Mouse (Mus musculus) brain, adult 2 months (tissue): ENCODE results near the gene Stat2.
A peak's percentile ranks its signal among the peaks of the same experiment; 100 is the strongest.
"Not testable (repeated sequence)": the region's sequence is repeated elsewhere in the genome, so short reads cannot be mapped to it uniquely, and the experiment has no call there.

Source experiments
- DNase-seq: peaks from one replicate; pipeline ENCODE4 v3.0.0; 2011; ENCODE audit warnings: low read depth, low spot score

Stat2 gene

DNA sequence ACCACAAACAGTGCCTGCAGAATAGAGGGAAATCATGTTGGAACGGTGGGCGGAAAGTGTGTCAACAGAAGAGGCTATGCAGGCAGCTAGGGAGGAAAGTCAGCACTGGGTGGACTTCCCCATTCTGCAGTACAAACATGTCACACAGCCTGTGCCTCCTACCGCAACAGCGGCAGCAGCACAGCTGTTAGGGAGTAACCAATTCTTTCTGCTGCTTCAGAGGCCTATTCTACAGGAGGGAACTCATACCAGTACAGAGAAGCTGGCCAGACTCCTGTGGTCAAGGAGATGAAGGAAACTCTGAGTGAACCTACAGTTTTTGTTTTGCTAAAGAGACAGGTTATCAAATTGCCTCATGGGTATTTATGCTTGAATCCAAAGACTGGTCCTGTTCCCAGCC, 11.4 kb upstream of the Stat2 start:
- peak; percentile 44 for DNase-seq

- DNase-seq = no peak
Observed at GRCm38 (mm10) chr10:128259946-128260345, 10.4 kb upstream of the Stat2 start.

- DNase-seq = not testable (repeated sequence)
Observed at GRCm38 (mm10) chr10:128260376-128260775, 10.0 kb upstream of the Stat2 start.

GRCm38 (mm10) chr10:128262300-128262699, 8.1 kb upstream of the Stat2 start:
- DNase-seq = no peak

DNA sequence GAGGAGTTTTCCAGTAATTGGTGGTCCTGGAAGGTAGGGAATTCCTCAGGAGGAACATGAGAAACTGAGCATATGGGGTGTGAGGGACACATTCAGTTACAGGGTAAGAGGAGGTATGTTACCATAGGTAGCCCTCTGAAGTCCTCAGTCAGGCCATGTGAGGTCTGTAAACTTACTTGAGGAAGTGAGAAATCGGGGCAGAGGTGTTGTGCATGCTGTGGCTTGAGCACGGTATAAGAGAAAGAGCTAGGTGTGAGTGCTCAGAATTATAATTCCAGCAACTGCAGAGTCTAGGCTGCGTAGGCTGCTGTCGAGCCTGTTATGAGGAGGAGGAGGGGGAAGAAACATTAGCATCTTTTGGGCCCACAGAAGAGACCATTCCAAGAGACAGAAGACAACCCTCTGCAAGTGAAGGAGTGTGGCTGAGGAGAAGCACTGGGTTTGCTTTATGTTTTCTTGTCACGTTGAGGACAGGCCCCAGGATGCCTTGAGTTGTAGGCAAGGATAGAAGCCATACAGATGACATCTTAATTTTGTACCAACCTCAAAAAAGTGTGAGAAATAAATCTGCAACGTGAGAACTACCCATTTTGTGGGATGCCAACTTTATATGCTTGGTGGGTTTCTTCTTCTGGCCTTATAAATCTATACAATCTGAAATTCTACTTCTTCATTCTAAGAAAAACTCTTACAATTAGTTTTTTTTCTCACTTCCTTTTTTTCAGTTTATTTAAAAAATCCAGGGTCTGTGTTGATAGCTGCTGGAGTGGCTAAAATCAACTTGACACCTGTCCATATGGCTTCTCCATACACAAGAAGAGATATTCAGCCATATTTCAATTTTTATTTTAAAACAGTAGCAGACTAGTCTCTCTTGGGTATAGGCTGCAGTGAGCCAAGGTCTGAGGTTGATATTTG, 6.7 kb upstream of the Stat2 start:
- peak; percentile 33 for DNase-seq

DNA sequence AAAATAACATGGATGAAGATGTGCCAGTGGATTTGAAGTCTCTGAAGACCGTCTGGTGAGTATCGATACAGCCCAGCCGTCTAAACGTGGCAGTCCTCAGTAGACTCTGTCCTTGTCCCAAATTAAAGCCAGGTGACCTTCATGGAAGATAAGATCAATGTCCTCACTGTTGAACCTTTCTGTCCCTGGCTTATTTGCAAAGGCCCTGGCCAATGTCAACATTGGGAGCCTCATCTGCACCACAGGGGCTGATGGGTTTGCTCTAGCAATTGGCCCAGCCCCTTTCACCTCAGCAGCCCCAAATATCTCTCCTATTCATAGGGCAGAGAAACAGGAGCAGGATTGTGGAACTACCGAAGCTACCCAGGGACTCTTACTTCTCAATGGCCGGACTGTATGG, 2.0 kb upstream of the Stat2 start, which contains the start of gene Apof:
Apof (plus strand) TSS at position 301 of the 400 bp plus-strand sequence.
- no peak for DNase-seq

DNA sequence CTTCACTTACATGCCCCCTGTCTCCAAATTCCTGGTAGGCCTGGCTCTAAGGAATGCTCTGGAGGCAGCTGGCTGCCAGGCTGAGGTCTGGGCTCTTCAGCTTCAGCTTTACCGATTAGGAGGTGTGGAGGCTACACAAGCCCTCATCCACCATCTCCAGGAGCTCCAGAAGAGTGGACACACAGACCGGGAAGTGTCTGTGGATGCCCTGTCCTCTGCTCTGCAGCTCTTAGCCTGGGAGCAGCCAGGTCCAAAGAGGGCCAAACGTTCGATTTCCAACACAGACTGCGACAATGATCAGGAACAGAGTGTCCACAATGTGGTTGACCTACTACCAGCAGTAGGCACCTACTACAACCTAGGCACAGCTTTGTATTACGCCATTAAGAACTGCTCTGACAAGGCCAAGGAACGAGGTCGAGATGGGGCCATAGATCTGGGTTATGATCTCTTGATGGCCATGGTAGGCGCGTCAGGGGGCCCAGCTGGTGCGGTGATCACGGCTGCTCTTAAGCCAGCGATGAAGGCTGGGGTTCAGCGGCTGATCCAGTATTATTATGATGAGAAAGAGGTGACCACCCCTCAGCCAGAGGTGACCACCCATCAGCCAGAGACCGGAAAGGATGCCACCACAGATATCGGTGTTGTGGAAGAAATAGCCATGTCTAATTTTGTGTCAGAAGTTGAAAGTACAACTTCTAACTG, 1.0 kb upstream of the Stat2 start:
- no peak for DNase-seq

DNA sequence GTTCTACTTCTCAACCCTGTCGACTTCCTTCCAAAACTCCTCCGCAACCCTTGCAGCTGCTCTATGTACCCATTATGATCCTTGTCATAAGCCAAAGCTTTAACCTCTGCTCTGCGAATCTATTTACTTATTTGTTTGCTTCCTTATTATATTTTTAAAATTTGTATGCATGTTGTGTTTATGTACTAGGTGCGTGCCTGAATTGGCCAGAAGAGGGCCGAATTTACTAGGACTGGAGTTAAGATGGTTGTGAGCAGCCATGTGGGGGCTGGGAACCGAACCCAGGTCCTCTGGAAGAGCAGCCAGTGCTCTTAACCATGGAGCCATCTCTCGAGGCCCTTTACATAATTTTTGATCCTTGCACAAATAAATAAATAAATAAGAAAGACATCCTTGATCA, 507 bp downstream of the Stat2 start:
- no peak for DNase-seq

DNA sequence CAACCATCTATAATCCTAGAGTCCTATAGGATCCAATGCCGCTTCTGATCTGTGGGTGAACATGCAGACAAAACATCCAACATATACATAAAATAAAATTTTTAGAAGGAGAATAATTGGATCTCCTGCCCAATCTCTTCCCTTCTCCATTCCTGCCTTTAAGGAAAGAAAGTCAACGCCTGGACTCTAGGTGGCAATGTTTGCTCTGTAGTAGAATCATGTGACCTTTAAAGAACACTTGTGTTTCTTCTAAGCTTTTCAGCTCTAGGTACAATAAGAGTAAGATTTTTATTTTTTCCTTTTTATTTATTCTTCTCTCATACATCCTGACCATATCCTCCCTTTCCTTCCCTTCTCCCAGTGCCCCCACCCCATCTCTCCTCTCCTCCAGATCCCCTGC, 1.5 kb downstream of the Stat2 start:
- DNase-seq = peak; percentile 57

DNA sequence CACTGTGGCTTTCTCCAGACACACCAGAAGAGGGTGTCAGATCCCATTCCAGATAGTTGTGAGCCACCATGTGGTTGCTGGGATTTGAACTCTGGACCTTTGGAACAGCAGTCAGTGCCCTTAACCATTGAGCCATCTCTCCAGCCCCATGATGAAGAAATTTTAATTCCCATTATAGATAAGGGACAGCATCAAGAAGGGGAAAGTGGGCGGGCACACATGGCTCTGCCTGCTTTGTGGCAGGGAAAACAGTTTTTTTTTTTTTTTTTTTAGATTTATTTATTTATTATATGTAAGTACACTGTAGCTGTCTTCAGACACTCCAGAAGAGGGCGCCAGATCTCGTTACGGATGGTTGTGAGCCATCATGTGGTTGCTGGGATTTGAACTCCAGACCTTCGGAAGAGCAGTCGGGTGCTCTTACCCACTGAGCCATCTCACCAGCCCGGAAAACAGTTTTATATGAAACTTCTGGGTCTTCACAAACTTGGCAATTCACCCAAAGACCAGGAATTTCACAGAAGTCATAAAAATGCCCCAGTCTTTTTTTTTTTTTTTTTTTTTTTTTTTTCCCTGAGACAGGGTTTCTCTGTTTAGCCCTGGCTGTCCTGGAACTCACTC, 2.6 kb downstream of the Stat2 start:
- DNase-seq = not testable (repeated sequence)

DNA sequence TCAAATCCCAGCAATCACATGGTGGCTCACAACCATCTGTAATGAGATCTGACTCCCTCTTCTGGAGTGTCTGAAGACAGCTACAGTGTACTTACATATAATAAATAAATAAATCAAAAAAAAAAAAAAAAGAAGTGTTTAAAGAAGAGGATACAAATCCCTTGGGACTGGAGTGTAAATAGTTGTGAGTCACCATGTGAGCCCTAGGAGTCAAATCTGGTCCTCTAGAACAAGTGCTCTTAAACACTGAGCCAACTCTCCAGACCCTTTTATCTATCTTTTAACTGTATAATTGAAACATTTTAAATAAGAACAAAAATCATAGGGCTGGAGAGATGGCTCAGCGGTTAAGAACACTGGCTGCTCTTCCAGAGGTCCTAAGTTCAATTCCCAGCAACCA, 5.0 kb downstream of the Stat2 start:
- not testable (repeated sequence) for DNase-seq

GRCm38 (mm10) chr10:128278158-128278557, 7.8 kb downstream of the Stat2 start:
- no peak for DNase-seq

DNA sequence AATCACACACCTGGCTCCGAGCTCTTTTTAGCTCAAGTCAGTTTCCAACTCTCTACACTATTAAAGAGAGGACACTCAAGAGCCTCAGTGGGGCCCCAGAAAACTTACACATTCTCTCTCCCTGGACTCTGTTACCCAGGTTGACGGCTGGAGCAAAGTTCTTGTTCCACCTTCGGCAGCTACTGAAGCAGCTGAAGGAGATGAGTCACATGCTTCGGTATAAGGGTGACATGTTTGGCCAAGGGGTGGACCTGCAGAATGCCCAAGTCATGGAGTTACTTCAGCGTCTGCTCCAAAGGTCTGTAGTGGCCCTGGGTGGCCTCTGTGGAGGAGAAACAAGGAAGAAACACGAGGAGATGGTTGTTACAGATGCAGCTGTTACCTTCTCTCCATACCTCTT, 10.6 kb downstream of the Stat2 start:
- no peak for DNase-seq

DNA sequence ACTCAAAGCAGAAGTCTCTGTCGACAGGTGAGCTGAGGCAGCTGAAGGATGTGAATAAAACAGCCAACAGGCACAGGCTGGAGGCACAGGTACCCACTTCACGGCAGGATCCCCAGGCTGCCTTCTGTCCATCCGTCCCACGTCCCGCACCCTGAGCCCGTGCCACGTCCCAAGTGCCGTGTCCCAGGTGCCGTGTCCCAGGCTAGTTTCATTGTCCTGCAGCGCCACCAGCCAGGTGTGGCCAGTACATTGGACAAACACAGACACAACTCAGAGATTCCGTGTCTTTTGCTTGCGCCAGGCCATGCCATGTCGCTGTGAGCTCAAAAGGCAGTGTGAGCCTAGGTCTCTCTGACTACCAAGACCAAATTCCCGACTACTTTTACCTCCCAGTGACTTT, 11.3 kb downstream of the Stat2 start:
- no peak for DNase-seq

GRCm38 (mm10) chr10:128282886-128283450, 12.6 kb downstream of the Stat2 start:
- no peak for DNase-seq

- peak; percentile 98 for DNase-seq
Observed at GRCm38 (mm10) chr10:128283604-128284579, 13.5 kb downstream of the Stat2 start.

GRCm38 (mm10) chr10:128290594-128290993, 20.2 kb downstream of the Stat2 start:
- not testable (repeated sequence) for DNase-seq

DNA sequence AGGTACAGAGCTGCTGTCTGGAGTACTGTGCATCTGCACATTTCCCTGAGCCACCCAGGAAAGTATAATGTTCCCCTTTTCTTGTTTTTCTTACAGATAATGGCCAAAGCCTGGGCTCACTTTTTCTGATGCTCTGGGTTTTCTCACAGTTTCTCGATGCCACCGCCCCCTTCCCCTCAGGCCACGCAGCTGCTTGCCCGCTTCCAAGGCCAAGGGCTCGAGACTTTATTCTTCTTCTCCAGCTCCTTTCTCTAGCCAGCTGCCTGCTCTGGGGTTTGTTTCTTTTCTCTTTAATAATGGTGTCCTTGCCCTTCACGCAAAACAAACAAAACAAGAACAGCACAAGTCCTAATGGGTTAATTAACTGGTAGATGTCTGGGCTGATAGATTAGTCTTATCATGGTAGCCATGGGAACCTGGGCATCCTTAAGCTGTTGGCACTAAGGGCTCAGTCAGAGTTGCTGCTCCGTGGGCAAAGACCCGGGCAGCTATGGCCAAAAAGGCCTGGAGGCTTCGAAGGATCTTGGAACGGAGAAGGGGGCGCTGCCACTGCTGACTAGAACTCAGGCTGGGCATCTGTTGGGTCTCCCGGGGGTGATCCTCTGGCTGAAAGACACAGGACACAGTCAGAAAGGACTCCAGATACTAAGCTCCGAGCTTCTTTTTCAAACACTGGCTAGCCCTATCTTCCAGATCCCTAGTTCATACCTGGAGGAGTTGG, 26.2 kb downstream of the Stat2 start:
- no peak for DNase-seq

- DNase-seq = peak; percentile 62
Observed at GRCm38 (mm10) chr10:128297221-128297620, 26.9 kb downstream of the Stat2 start.

DNA sequence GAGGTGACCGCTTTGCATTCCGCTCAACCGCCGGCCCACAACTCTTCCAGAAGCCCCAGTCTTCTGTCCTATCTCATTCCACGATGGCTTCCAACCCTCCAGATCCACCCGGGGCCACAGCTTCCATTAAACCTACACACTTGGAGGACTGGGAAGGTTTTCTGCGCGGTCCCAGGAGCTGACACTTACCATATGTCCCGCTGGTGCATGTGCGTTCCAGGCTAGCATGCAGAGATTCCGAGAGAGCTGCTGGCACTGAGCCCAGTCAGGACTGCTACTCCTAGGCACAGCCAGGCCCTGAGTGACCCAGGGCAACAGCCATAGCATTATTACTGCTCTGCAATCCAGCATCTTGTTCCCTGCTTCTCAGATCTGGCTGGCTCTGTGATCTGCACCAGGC, 27.3 kb downstream of the Stat2 start:
- DNase-seq = peak; percentile 69
